Mouse (Mus musculus) embryo, embryonic 10.5 days (tissue): Measurements from ENCODE around the gene Flcn.
"Not testable (repeated sequence)": the region's sequence is repeated elsewhere in the genome, so short reads cannot be mapped to it uniquely, and the experiment has no call there.

ENCODE experiments used
- DNase-seq: peaks from one replicate; pipeline ENCODE4 v3.0.0-alpha.2; 2015; ENCODE audit warnings: low spot score

The Flcn gene

GRCm38 (mm10) chr11:59809670-59810474 lies at the start of gene Flcn:
Gene Flcn, minus strand, starts transcription at chr11:59810016.
- DNase-seq, result peak; percentile 89

GRCm38 (mm10) chr11:59852865-59853264 lies 43.0 kb upstream of the Flcn start:
- DNase-seq, result no peak

GRCm38 (mm10) chr11:59847891-59848884 lies 38.4 kb upstream of the Flcn start:
- DNase-seq, result peak; percentile 79

GRCm38 (mm10) chr11:59847131-59847530 lies 37.3 kb upstream of the Flcn start:
- peak; percentile 76 for DNase-seq

- DNase-seq, result no peak
Measured at GRCm38 (mm10) chr11:59846311-59846710, 36.5 kb upstream of the Flcn start.

- peak; percentile 99 for DNase-seq
Measured at GRCm38 (mm10) chr11:59839459-59840126, 29.8 kb upstream of the Flcn start, which contains the start of gene Cops3. Gene Cops3, minus strand, starts transcription at chr11:59839838.

GRCm38 (mm10) chr11:59839008-59839458 lies 29.2 kb upstream of the Flcn start, which contains the start of gene Nt5m:
Gene Nt5m, plus strand, starts transcription at chr11:59839447.
- peak; percentile 97 for DNase-seq

- DNase-seq, result no peak
Measured at GRCm38 (mm10) chr11:59838426-59838825, 28.6 kb upstream of the Flcn start.

GRCm38 (mm10) chr11:59837789-59838188 lies 28.0 kb upstream of the Flcn start:
- not testable (repeated sequence) for DNase-seq

- DNase-seq, result no peak
Measured at GRCm38 (mm10) chr11:59821625-59822024, 11.8 kb upstream of the Flcn start.

GRCm38 (mm10) chr11:59817916-59818315 lies 8.1 kb upstream of the Flcn start:
- DNase-seq, result no peak

GRCm38 (mm10) chr11:59815482-59816065 lies 5.8 kb upstream of the Flcn start:
- DNase-seq, result no peak

- DNase-seq, result no peak
Measured at GRCm38 (mm10) chr11:59814936-59815335, 5.1 kb upstream of the Flcn start.

- no peak for DNase-seq
Measured at GRCm38 (mm10) chr11:59814311-59814710, 4.5 kb upstream of the Flcn start.

- DNase-seq, result no peak
Measured at GRCm38 (mm10) chr11:59813276-59813675, 3.5 kb upstream of the Flcn start.

- no peak for DNase-seq
Measured at GRCm38 (mm10) chr11:59811211-59811610, 1.4 kb upstream of the Flcn start.

- DNase-seq, result no peak
Measured at GRCm38 (mm10) chr11:59810480-59811158, 803 bp upstream of the Flcn start.

- DNase-seq, result peak; percentile 19
Measured at GRCm38 (mm10) chr11:59809071-59809669, 646 bp downstream of the Flcn start.

- DNase-seq, result no peak
Measured at GRCm38 (mm10) chr11:59808170-59808960, 1.5 kb downstream of the Flcn start.

- DNase-seq, result no peak
Measured at GRCm38 (mm10) chr11:59805656-59806055, 4.2 kb downstream of the Flcn start.
